Mouse (Mus musculus) C2C12 (cell line): ENCODE measurements around the gene Pacs1. TPM values are rescaled to one million over a fixed set of nuclear protein-coding genes. Genes with fewer than 3 reads are reported as not detected.

ENCODE experiments used
- H3K27me3 ChIP-seq: one replicate; pipeline ENCODE4 v1.6.1; 2011; ENCODE audit not compliant: control insufficient read depth, insufficient read depth, insufficient read length
- H3K36me3 ChIP-seq: one replicate; pipeline ENCODE4 v1.6.1; 2011; ENCODE audit not compliant: control insufficient read depth, insufficient read depth
- H3K4me3 ChIP-seq: one replicate; pipeline ENCODE4 v1.5.1; 2011; ENCODE audit warnings: mild to moderate bottlenecking, control low read depth; ENCODE audit not compliant: poor library complexity, insufficient read depth, severe bottlenecking
- H3K79me2 ChIP-seq: one replicate; pipeline ENCODE4 v1.6.1; 2011; ENCODE audit not compliant: control insufficient read depth, insufficient read depth
- H3K79me3 ChIP-seq: one replicate; pipeline ENCODE4 v1.6.1; 2011; ENCODE audit warnings: low read depth, control low read depth
- H3ac ChIP-seq: one replicate; pipeline ENCODE3; 2011; ENCODE audit warnings: low read depth; ENCODE audit not compliant: control insufficient read depth, insufficient read length
- CEBPB ChIP-seq: IDR thresholded peaks from one replicate; pipeline ENCODE4 v1.6.1; 2011; ENCODE audit warnings: low read depth, mild to moderate bottlenecking, control low read depth, moderate library complexity
- CTCF ChIP-seq: IDR thresholded peaks from one replicate; pipeline ENCODE4 v1.5.1; 2011; ENCODE audit not compliant: control insufficient read depth, insufficient read depth, insufficient read length
- FOSL1 ChIP-seq: IDR thresholded peaks from one replicate; pipeline ENCODE4 v1.8.0; 2011; ENCODE audit warnings: mild to moderate bottlenecking, low read length; ENCODE audit not compliant: poor library complexity, insufficient read depth, severe bottlenecking
- MAX ChIP-seq: IDR thresholded peaks from one replicate; pipeline ENCODE4 v1.6.1; 2011; ENCODE audit warnings: mild to moderate bottlenecking, control low read depth
- MYOD1 ChIP-seq: IDR thresholded peaks from one replicate; pipeline ENCODE4 v1.6.1; 2011; ENCODE audit warnings: low read depth; ENCODE audit not compliant: control insufficient read depth, insufficient read length
- MYOG ChIP-seq: IDR thresholded peaks from one replicate; pipeline ENCODE4 v1.6.1; 2011; ENCODE audit not compliant: control insufficient read depth, insufficient read length; ENCODE audit errors: extremely low read depth
- USF1 ChIP-seq: IDR thresholded peaks from one replicate; pipeline ENCODE4 v1.6.1; 2011; ENCODE audit warnings: low read depth, mild to moderate bottlenecking, control low read depth, moderate library complexity
- polyA plus RNA-seq: library from polyadenylated mRNA; unstranded; fragments of >200 nt; fragmentation: generic; extraction: Trizol; gene quantifications from one replicate; pipeline ENCODE4 v1.2.1, GENCODE M21; 2012; ENCODE audit warnings: missing spikeins

Gene Pacs1
- polyA plus RNA-seq, 1 experiment: 10.1 TPM

GRCm38 (mm10) chr19:5095887-5096474, 176.9 kb downstream of the Pacs1 start:
- TF ChIP-seq CEBPB (no peak), MAX (no peak), CTCF (no peak), USF1 (no peak), FOSL1 (no peak), MYOD1 (no peak), MYOG (no peak)
- H3ac ChIP-seq: no peak overlapping the region
- no peaks in the 10 kb centered on the region for H3K79me2 ChIP-seq
- no peaks in the 10 kb centered on the region for H3K79me3 ChIP-seq
- no peaks in the 10 kb centered on the region for H3K27me3 ChIP-seq
- H3K4me3 ChIP-seq: no peak overlapping the region
- no peaks in the 10 kb centered on the region for H3K36me3 ChIP-seq

DNA sequence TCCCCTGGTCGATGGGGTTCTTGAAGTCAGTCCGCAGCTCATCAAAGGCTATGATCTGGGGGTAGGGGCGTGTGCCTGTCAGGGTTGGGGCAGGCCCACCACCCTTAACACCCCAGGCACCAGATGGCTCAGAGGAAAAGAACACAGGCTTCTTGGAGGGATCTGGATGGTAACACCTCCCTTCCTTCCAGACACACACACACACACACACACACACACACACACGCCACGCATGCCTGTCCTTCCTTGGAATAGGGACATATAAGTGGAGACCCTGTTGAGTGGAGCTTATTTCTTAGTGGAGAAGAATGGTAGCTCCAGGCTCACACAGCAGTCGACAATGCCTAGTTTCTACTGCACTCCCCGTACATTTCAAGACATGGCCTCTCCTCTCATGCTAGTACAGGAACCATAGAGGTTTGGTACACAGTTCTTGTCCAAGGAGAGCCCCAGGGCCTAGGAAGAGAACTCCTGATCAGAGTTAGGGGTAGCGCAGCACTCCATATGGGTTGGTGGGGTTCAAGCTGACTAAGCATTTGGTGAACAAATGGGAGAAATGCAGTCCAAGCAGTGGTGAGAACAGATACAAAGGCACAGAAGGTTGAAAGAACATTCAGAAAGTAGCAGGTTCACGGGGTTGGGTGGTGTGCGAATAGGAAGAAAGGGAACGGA, 178.0 kb downstream of the Pacs1 start:
- no peak for TF ChIP-seq CTCF
- no peak for TF ChIP-seq CEBPB
- no peak for TF ChIP-seq FOSL1
- TF ChIP-seq MYOG: no peak
- TF ChIP-seq MYOD1: no peak
- no peak for TF ChIP-seq USF1
- no peak for TF ChIP-seq MAX
- H3ac ChIP-seq: no peak overlapping the region
- H3K79me2 ChIP-seq: no peaks in the 10 kb centered on the region
- no peaks in the 10 kb centered on the region for H3K36me3 ChIP-seq
- H3K27me3 ChIP-seq: no peaks in the 10 kb centered on the region
- H3K4me3 ChIP-seq: no peak overlapping the region
- no peaks in the 10 kb centered on the region for H3K79me3 ChIP-seq

- Histone ChIP-seq H3K79me3 (no peaks in the 10 kb centered on the region), H3K27me3 (no peaks in the 10 kb centered on the region), H3K4me3 (no peak overlapping the region), H3K79me2 (peaks cover 6% of the 10 kb centered on the region), H3K36me3 (peaks cover 3% of the 10 kb centered on the region), H3ac (no peak overlapping the region)
- TF ChIP-seq USF1: no peak
- TF ChIP-seq CTCF: peak; percentile 75
- TF ChIP-seq MAX: no peak
These were observed 178.7 kb downstream of the Pacs1 start for GRCm38 (mm10) chr19:5094243-5094632.

GRCm38 (mm10) chr19:5093481-5094242, 179.3 kb downstream of the Pacs1 start:
- Histone ChIP-seq H3K79me2 (peaks cover 11% of the 10 kb centered on the region), H3ac (no peak overlapping the region), H3K79me3 (no peaks in the 10 kb centered on the region), H3K27me3 (no peaks in the 10 kb centered on the region), H3K36me3 (peaks cover 3% of the 10 kb centered on the region), H3K4me3 (no peak overlapping the region)
- no peak for TF ChIP-seq CTCF
- TF ChIP-seq MYOG: no peak
- no peak for TF ChIP-seq FOSL1
- TF ChIP-seq MAX: no peak
- no peak for TF ChIP-seq MYOD1
- no peak for TF ChIP-seq USF1
- TF ChIP-seq CEBPB: no peak

DNA sequence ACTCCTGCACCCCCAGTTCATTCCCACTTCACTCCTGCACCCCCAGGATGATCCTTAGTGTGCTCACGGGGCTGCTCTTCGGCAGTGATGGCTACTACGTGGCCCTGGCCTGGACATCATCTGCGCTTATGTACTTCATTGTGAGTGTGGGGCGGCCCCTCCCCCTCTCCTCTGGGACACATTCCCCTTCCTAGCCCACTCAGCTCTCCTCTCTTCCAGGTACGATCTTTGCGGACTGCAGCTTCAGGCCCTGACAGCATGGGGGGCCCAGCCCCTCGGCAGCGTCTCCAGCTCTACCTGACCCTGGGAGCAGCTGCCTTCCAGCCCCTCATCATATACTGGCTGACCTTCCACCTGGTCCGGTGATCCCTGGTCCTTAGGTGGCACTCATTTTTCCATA, 180.8 kb downstream of the Pacs1 start:
- Histone ChIP-seq H3K79me2 (peaks cover 13% of the 10 kb centered on the region), H3K27me3 (no peaks in the 10 kb centered on the region), H3K36me3 (peaks cover 3% of the 10 kb centered on the region), H3K4me3 (no peak overlapping the region), H3K79me3 (no peaks in the 10 kb centered on the region), H3ac (no peak overlapping the region)
- no peak for TF ChIP-seq USF1

GRCm38 (mm10) chr19:5089324-5089723, 183.6 kb downstream of the Pacs1 start:
- Histone ChIP-seq H3K36me3 (peaks cover 3% of the 10 kb centered on the region), H3ac (no peak overlapping the region)
- TF ChIP-seq CEBPB (no peak), MYOG (no peak), USF1 (no peak), FOSL1 (no peak), MYOD1 (no peak), MAX (no peak), CTCF (no peak)

More at GRCm38 (mm10) chr19:5089324-5089723, 183.6 kb downstream of the Pacs1 start:
- peaks cover 13% of the 10 kb centered on the region for H3K79me2 ChIP-seq
- H3K27me3 ChIP-seq: no peaks in the 10 kb centered on the region
- no peaks in the 10 kb centered on the region for H3K79me3 ChIP-seq
- peak overlapping the region; percentile 86 for H3K4me3 ChIP-seq
